In the genomic region with DNA sequence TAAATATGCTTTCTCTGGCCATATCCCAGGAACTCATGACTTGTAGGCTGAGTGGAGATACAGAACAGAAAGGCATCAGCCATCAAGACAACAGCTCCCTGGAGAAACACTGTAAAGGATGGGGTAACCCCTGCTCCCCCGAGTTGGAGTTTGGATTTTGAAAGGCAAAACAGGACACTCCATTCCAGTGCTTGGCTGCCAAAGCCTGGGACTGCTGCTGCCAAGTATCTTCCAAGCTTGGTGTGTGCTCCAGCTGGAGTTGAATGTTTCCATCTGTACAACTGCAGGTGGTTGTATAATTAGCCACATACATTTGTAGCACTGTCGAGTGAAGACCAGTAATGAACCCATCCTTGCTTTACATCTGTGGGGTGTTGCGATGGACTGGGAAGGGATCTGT, we compare ENCODE assay signal across 11 mouse cellular contexts.
DNase-seq lines count a peak whose midpoint lies in the region; ATAC-seq and TF ChIP-seq lines count a peak whose summit lies in the region.
"Had no signal": no experiment of that assay in that cellular context is flagged by ENCODE, and none has a peak within 500 bp of the region (broad histone marks: within the 10 kb centered on the region; RNA-seq: fewer than 3 reads in every experiment).

No protein-coding gene starts in this region.

- intact Hi-C loops in heart, postnatal 36 days (cut with DNase I): no loop called here
- intact Hi-C loops in left cerebral cortex, postnatal 4 days (cut with DNase I): no loop called here

- no peak overlapping the region for H3K4me3 ChIP-seq in lung, embryonic 14.5 days (ENCODE audit: low read depth, low read length)
- no peak overlapping the region for H3K4me3 ChIP-seq in embryonic facial prominence, embryonic 15.5 days (replicated peaks)
- H3K4me3 ChIP-seq: erythroblast, embryonic 14.5 days; liver, embryonic 15.5 days had no signal

- ATAC-seq in lung, embryonic 14.5 days (ENCODE audit: insufficient read depth): peak; percentile 96
- peak; percentile 34; the same call in 1 of the 2 replicates for ATAC-seq in embryonic facial prominence, embryonic 15.5 days (ENCODE audit: insufficient number of reproducible peaks, low FRiP score, low TSS enrichment, low read depth)
- ATAC-seq: Patski had no signal

- no peaks in the 10 kb centered on the region for H3K9me3 ChIP-seq in lung, embryonic 14.5 days (ENCODE audit: low read depth, low read length)
- no peaks in the 10 kb centered on the region for H3K9me3 ChIP-seq in embryonic facial prominence, embryonic 15.5 days (replicated peaks)
- H3K9me3 ChIP-seq: liver, embryonic 15.5 days had no signal

- peak; percentile 86 for DNase-seq in lung, embryonic 14.5 days
- no peak for DNase-seq in lung, postnatal 25 days (ENCODE audit: low spot score)
- DNase-seq in heart, postnatal 36 days: peak; percentile 22 to 32
- peak; percentile 61 for DNase-seq in left cerebral cortex, postnatal 4 days
- no peak for DNase-seq in embryo, embryonic 9.5 days (ENCODE audit: extremely low spot score)
- no peak for DNase-seq in embryo, embryonic 10.5 days (ENCODE audit: low spot score)
- DNase-seq in adrenal gland, postnatal 36 days: no peak

- no peak overlapping the region for H3K4me2 ChIP-seq in lung, embryonic 14.5 days
- no peak overlapping the region for H3K4me2 ChIP-seq in embryonic facial prominence, embryonic 15.5 days (replicated peaks)
- H3K4me2 ChIP-seq: liver, embryonic 15.5 days had no signal

- WGBS in lung, embryonic 14.5 days: 44% methylated on average over 3 of the region's 3 CpGs
- 35% methylated on average over 3 of the region's 3 CpGs for WGBS in embryonic facial prominence, embryonic 15.5 days

- no peaks in the 10 kb centered on the region for H3K27me3 ChIP-seq in lung, embryonic 14.5 days (ENCODE audit: insufficient read depth, low read length)
- no peaks in the 10 kb centered on the region for H3K27me3 ChIP-seq in embryonic facial prominence, embryonic 15.5 days
- H3K27me3 ChIP-seq: liver, embryonic 15.5 days had no signal

- TF ChIP-seq CTCF in lung, embryonic 14.5 days (IDR thresholded peaks at IDR 0.05; ENCODE audit: low read depth): no peak

- no peak overlapping the region for H3K9ac ChIP-seq in lung, embryonic 14.5 days
- H3K9ac ChIP-seq in embryonic facial prominence, embryonic 15.5 days: no peak overlapping the region
- H3K9ac ChIP-seq: liver, embryonic 15.5 days had no signal

- H3K36me3 ChIP-seq in lung, embryonic 14.5 days (ENCODE audit: insufficient read depth): no peaks in the 10 kb centered on the region
- no peaks in the 10 kb centered on the region for H3K36me3 ChIP-seq in embryonic facial prominence, embryonic 15.5 days
- H3K36me3 ChIP-seq: liver, embryonic 15.5 days had no signal

- H3K27ac ChIP-seq in lung, embryonic 14.5 days (ENCODE audit: low read depth): no peak overlapping the region
- no peak overlapping the region for H3K27ac ChIP-seq in embryonic facial prominence, embryonic 15.5 days (replicated peaks)
- H3K27ac ChIP-seq: liver, embryonic 15.5 days had no signal

- no peaks in the 10 kb centered on the region for H3K4me1 ChIP-seq in lung, embryonic 14.5 days (ENCODE audit: insufficient read depth)
- no peaks in the 10 kb centered on the region for H3K4me1 ChIP-seq in embryonic facial prominence, embryonic 15.5 days
- H3K4me1 ChIP-seq: liver, embryonic 15.5 days had no signal

Comparison
In these comparisons a context has a peak if more than half of its experiments do, and no peak if none do; other contexts are left out.
1. DNase-seq: peak in lung, embryonic 14.5 days (single experiment), heart, postnatal 36 days (2 of 2) and left cerebral cortex, postnatal 4 days (single experiment); none in lung, postnatal 25 days (single experiment), embryo, embryonic 9.5 days (single experiment), embryo, embryonic 10.5 days (single experiment) and adrenal gland, postnatal 36 days (0 of 2).